Mouse (Mus musculus) thymus, postnatal 0 days (tissue): ENCODE results near the gene Gm35549. TPM values are rescaled to one million over a fixed set of nuclear protein-coding genes. Genes with fewer than 3 reads are reported as not detected.

Experiments
- DNase-seq: peaks from one replicate; pipeline ENCODE4 v3.0.0-alpha.2; 2015; ENCODE audit warnings: low spot score
- polyA plus RNA-seq: library from polyadenylated mRNA; unstranded; fragments of >200 nt; fragmentation: Nextera tagmentation; extraction: Ambion mirVana; gene quantifications from 2 replicates; pipeline ENCODE4 v1.2.1, GENCODE M21; 2015

Gene Gm35549
- polyA plus RNA-seq, 1 experiment from 2014 or later, result not detected

DNA sequence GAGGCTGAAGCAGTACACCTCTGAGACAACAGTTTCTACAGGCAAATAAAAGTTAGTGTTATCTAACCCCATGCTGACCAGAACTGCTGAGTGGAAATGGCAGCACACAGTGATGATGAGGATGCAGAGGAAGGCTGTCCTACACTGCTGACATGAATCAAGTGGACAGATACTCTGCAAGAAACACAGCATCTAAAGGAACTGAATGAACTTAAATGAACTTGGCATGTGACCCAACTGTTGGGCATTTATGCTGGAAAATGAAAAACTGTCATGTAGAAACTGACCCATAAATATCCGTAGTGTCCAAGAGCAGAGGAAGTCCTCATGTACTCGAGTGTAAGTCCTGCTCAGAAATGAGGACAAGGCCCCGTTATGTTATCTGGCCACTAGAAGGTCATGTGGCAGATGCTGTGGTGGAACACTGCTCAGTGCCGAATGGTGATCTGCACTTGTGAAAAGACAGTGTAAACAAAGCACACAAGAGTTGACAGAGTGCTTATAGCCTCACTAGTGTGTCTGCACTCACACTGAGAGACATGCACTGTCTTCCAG is 13.9 kb downstream of the Gm35549 start:
- DNase-seq, result no peak

DNA sequence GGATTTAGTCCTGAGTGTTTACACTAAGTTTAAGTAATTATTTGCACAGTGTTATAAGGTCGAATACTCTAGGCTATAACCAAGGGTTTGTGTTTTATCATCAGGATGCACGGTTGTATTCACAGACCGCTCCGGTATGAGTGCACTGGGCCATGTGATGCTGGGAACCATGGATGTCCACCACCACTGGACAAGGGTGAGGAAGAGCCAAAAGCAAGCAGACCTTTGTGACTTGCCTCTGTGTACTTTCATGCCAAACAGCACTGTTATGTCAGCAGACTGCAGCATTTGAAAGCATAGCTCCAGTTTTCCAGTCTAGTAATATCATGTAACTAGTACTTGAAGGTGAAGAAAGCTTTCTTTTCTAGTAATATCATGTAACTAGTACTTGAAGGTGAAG is 17.1 kb downstream of the Gm35549 start:
- no peak for DNase-seq

DNA sequence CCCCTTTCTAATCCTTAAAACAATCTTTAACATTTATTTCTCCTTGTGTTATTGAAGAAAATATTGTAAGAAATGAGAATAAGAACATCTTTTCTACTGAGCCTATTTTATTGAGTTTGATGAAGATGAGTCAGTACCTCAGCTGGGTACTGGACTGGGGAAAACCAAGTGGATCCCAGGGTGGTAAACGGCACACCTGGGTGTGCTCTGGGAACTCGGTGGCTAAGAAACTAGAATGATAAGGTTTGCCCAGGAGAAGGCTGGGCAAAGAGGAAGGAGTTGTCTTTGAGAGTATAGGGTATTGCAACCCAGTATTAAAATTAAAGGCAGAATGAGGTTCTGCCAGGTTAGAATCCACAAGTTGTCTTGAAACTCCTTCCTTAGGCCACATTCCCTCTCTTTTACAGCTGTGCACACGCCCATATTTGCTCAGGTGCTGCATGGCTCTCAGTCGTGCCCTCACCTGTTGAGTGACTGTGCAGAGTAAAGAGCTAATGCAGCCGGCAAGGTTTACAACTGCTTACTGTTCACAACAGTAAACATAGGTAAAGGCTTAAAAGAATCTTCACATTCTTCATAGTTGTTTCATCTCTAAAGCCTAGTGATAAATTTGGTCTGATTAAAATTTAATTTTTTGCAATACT is 20.3 kb downstream of the Gm35549 start:
- no peak for DNase-seq

DNA sequence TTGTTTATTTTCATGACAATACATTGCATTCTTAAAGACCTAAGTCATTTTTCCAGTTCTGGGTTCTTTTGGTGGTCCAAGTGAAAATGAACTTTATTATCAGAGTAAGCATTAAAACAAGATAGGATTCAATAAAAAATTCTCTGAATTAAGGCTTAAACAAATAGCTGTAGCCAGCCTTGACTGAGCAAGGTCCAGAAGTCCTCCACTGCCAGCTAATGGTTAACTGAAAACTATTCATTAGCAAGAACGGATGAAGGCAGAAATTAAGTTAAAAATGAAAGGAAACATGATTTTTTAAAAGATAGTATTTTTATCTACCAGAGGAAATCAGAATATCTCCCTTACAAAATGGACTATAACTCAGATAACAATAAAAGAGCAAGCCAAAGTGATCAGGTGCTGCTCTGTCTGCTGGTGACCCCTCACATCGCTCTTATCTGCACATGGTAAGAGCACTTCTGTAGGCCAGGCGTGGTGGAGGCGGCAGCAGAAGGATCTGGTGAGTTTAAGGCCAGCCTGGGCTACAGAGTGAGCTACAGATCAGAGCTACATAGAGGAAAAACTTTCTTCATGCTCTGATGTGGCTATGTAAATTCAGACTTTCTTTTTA is 28.5 kb downstream of the Gm35549 start:
- no peak for DNase-seq

DNA sequence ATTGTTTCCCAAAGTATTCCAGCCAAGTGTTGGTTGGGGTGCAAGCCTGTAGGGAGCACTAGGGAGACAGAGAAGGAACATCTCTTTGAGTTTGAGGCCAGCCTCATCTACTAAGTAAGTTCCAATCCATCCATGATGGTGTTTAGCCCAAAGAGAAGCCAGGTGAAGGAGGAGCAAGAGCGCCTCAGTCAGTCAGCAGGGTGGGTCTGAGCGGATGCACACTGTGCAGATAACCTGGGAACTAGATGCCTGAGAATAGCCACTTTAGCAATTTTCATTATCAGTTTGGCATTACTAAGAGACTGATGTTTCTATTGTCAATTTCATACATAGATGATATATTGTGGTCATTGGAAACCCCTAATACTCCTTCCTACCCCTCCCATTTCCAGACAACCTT is 29.1 kb downstream of the Gm35549 start:
- DNase-seq, result no peak

DNA sequence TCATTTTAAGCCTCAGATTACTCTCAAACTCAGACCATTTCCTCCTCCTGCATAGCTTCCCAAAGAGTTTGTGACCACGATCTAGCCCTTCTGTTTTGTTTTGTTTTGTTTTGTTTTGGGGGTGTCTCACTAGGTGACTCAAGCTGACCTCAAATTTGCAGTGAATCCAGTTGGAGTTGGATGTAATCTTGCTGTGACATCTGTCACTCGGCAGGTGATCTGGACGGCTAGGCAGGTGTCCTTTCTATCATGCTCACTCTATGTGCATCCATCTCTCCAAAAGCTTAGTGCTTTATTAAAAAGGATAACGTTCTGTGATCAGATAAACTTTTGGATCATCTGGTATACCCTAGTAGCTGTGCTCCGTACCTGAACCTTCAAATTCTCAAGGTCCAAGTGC is 31.4 kb downstream of the Gm35549 start:
- no peak for DNase-seq

DNA sequence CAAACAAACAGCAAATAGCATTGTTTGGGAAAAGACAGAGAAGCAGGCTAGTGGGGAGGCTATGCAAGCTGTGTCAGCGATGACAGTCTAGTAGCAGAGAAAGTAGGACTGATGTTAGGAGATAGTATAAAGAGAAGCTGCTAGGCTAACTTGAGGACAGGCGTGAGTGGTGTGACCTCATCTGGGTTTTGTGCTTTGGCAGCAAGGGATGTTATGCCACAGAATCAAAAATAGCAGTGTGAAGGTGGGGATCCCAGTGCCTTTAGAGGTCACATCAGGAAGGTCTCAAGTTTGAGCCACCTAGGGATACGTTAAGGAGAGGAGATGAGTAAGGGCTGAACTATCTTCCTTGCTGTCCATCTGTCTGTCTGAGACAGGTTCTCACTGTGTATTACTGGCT is 33.6 kb downstream of the Gm35549 start:
- no peak for DNase-seq

DNA sequence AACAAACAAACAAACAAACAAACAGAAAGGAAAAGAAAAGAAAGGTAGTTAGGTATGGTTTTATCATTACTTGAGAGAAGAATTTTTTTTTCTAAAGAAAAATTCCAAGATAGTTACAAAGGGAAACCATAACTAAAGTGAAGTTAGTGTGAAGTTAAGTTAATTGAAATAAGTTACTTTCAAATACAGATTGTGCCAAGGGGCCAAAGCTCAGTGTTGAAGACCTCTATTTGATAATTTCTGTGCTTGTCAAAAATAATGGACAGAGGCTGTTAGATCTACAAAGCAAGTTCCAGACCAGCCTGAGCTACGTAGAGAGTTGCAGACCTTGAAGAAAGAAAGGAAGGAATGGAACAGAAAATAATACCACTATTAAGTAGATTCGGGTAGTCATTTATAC is 36.6 kb downstream of the Gm35549 start:
- no peak for DNase-seq

DNA sequence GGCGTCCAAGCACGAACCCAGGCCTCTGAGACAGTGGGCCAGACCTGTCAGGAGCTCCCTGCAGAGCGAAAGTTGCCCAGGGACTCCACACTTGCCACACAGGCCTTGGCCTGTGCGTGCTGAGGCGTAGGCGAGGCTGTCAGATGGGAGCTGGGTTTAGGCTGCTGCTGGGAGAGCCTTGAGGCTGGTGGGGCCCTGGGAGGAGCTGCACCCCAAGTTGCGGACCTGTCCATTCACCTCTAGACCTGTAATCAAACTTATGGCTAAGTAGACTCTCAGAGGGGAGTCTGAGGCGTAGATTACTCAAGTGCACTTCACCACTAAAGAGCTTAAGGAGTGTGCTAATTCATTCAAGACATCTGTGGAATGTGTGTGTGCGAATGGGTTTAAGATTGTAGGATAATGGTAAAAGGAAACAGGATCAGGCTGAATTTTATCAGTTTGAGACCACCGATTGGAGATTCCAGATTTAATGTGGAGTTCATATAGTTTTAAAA is 37.9 kb downstream of the Gm35549 start:
- DNase-seq, result no peak

DNA sequence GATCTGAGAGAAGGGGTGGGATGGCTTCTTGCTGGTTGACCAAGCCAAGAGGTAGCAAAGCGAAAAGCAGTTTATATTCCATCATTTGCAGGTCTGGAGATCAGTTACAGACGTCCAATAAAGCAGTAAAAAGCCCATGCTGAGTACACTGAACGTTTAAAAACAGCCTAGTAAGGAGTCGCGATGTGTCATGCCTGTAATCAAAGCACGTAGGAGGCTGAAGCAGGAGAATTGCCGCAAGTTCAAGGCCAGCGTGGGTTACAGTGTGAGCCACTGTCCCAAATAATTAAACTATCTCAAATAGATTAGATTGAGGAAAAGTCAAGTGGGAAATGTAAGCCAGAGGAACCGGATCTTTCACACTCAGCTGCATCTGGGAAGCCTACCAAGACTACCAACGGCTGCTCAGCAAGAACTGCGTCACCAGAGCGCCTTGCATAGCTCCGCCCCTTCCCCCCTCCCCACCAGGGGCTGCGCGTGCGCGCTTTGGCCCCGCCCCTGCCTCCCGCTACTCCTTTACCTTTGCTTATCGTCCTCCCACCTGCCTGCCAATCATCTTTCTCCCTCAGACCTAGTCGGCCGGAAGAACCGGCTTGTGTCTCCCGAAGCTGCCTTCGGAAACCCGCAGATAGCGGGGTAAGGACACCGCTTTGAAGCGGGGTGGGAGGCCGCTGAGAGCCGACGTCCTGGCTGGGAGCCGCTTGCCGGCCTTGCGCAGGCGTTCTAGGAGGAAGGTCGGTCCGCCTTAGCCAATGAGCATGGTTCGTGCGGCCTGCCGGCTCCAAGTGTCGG is 38.6 kb downstream of the Gm35549 start, which contains the start of gene Tcaim:
Gene Tcaim (plus strand): TSS at position 487 of the 792 bp plus-strand sequence.
- DNase-seq, result peak; percentile 95

DNA sequence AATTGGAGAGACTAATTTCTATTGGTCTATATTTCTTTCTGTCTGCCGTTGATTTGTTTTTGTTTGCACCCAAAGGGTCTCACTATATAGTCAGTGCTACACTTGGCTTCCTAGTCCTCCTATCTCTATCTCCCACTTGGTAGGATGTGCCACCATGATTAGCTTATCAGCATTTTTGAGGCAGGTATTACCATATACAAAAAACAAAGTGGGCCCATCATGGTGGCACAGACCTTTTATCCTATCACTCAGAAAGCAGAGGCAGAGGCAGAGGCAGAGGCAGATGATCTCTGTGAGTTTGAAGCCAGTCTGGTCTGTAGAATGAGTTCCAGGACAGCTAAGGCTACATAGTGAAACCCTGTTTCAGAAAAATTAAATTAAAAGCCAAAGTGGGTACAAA is 57.3 kb downstream of the Gm35549 start:
- no peak for DNase-seq

DNA sequence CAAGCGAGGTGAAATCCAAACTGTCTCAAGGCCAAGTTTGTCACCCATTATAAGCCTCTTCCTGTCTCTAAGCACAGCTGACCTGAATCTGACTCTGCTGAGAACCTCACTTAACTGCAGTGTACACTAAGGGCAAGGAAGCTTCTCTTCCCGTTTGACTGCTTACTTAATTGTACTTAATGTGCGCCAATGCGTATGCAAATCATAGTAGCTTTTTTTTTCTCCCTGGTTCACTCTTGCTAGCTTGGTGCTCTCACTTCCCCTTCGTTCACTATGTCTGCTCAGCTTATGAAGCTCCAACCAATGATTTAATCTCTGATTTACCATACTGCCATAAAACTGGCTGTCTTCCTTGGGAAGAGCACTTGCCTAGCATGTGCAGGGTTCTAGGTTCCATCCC is 58.6 kb downstream of the Gm35549 start:
- no peak for DNase-seq

Other genes starting within 250 kb of the Gm35549 start
- 0.09 TPM in 1 of 2 replicates, not detected in the other for gene Topaz1, start 96.7 kb downstream of the Gm35549 start, polyA plus RNA-seq
- gene Tcaim, start 38.5 kb downstream of the Gm35549 start, polyA plus RNA-seq, result 6.2 and 7.4 TPM in 2 replicates
- 32.5 and 36.0 TPM in 2 replicates for gene Zfp445, start 22.0 kb upstream of the Gm35549 start, polyA plus RNA-seq
- gene Zkscan7, start 41.6 kb upstream of the Gm35549 start, polyA plus RNA-seq, result 1.8 and 2.9 TPM in 2 replicates
- 2.6 and 2.7 TPM in 2 replicates for gene Zfp105, start 79.0 kb upstream of the Gm35549 start, polyA plus RNA-seq
- gene 1110059G10Rik, start 107.0 kb upstream of the Gm35549 start, polyA plus RNA-seq, result 42.4 and 47.5 TPM in 2 replicates
- 50.9 and 62.8 TPM in 2 replicates for gene Kif15, start 107.0 kb upstream of the Gm35549 start, polyA plus RNA-seq
- gene Tmem42, start 177.3 kb upstream of the Gm35549 start, polyA plus RNA-seq, result 21.4 and 24.5 TPM in 2 replicates
- 0.20 and 0.23 TPM in 2 replicates for gene Tgm4, start 190.7 kb upstream of the Gm35549 start, polyA plus RNA-seq